Mouse (Mus musculus) thymus, postnatal 10 days (tissue): ENCODE measurements around the gene Nfam1.
"Not testable (repeated sequence)": the region's sequence is repeated elsewhere in the genome, so short reads cannot be mapped to it uniquely, and the experiment has no call there.

Source experiments
- DNase-seq, 2 experiments: peaks; one replicate each; pipeline ENCODE4 v3.0.0; 2021; ENCODE audit warnings: low spot score in 2 of 2

Nfam1 gene

DNA sequence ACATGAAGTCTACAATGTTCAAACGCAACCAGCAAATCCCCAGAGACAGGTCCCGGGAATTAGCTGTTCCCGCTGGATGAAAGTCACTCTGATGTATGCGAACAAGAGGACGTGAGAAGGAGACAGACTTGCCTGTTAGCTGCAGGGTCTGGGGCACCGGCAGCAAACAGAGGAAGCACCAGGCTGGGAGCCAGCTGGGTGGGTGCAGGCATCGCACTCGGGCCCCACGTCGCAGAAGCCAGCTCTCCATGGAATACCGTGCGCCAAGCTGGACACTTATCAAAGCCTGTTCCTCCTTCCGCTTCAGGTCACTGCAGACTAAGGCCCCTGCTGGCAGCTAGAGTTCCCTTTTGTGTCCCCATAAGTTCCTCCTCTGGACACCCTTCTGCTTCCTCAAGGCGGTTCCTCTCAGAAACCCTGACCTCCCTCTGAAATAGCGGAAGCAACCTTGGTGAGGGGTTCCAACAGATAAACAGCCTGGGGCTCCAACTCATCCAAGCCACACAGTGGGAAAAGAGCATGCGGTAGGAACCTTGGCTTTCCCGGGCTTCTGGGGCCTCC lies at the start of gene Nfam1:
TSS of gene Nfam1 (minus strand) at position 326 of the 561 bp plus-strand sequence.
- no peak for DNase-seq

DNA sequence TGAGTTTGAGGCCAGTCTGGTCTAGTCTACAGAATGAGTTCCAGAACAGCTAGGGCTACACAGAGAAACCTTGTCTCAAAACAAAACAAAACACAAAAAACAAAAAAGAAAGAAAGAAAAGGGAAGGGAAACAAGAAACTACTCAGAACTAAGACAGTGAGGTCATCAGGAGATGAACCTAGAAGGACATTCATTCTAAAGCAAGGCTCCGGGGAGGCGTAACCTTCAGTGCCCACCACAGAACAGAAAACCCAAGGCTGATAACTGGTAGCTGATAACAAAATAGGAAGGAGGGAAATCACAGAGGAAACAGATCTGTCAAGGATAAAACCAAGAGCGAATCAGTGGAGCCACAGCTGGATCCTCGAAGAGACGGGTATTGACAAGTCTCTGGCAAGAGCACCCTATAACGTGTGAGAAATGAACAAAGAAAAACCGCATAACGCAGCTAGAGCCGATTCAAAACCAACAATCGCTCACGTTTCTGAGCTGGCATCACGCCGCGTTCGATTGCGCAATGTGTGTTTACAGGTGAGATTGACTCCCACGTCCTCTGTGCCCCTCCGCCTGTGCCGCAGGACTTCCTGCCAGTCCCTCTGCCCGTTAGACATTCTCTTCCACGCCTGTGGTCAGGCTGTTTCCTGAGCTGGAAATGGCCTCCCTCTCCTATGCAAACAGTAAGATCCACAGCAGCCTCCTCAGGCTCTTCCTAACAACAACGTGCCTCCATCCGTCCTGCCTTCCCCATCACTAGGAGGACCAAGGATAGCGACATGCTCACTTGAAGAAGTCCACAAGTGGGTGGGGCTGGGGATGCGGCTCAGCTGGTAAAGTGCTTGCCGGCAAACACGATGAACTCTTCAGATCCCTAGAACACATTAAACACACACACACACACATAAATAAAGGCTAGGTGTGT lies 42.8 kb upstream of the Nfam1 start:
- no peak for DNase-seq

DNA sequence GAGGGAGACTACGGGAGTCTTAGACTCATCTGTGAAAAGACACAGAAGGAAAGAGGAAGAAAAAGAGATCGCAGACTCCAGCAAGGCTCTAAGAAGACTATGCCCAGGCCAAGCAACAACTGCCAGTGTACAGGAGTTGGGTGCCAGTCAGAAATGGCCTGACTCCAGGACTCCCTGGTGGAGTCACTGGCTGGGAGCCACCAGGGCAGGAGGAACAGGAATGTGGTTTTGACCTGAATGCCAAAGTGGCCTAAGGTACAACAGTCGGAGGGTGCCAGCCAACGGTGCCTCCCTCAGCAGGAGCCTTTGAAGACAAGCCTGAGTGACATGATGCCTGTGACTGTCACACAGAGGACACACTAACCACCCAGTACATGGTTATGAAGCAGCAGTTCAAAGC lies 41.1 kb upstream of the Nfam1 start:
- DNase-seq: no peak

DNA sequence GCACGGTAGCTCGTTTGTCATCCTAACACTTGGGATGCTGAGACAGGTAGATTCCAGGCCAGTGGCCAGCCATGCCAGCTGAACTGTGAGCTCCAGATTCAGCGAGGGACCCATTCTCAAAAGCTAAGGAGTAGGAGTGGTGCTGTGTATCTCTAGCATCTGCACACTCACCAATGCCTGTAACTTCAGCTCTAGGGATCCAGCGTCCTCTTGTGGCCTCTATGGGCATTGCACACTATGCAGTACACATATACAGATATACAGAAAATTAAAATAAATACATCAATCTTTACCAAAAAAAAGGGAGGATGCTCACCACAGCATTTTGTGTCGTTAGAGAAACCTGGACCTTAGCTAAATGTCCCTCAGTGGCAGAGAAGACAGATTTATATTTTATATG lies 38.6 kb upstream of the Nfam1 start:
- DNase-seq: no peak

DNA sequence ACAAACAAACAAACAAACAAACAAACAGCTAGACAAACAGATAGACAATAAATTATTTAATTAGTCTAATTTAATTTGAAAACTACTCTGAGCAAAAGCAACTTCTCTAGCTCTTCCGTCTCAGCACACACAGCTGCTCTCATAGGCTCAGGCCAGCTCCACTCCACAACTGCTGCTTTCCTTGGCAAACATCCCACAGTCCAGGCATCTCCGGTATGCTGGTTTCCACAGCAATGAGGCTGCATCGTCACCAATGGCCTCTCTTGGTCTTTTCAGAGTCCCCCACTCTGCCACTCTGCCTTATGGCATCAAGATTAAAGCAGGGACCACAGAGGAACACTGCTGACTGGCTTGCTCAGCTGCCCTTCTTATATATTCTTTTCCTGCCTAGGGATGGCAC lies 37.8 kb upstream of the Nfam1 start:
- no peak for DNase-seq

DNA sequence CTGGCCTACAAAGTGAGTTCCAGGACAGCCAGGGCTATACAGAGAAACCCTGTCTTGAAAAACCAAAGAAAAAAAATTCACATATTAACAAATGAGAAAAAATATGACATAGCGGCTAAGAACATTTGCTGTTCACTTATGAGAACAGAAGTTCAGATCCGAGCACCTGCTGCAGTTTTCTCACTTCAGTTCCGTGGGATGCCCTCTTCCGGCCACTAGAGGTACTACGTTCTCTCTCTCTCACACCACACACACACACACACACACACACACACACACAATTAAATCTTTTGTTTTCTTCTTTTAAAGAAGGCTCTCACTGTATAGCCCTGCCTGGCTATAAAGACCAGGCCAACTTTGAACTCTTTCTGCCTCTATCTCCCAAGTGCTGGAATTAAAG lies 35.2 kb upstream of the Nfam1 start:
- no peak for DNase-seq

DNA sequence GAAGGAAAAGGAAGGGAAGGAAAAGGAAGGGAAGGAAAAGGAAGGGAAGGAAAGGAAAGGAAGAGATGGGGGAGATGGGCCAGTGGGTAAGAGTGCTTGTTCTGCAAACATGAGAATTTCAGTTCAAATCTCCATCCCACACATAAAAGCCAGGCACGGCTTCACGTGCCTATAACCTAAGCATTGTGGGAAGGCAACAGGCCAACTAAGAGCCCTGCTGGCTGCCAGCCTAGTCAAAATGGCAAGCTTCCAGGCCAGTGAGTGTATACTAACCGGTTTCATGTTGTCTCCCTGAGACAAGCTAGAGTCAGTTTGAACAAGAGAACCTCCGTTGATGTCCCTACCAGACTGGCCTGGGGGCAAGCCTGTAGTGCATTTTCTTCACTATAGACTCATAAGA lies 32.4 kb upstream of the Nfam1 start:
- no peak for DNase-seq

DNA sequence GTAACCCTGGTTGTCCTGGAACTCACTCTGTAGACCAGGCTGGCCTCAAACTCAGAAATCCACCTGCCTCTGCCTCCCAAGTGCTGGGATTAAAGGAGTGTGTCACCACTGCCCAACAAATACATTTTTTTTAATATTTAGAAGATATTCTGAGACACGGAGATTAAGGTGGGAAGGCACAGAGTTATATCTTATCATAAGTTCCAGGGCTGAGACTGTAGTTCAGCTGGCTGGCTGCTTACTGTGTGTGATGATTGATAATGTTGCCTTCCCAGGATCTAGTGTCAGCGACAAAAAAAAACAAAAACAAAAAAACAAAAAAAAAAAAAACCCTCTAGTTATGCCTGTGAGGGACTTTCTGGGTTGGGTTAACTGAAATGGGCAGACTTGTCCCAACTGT lies 29.5 kb upstream of the Nfam1 start:
- DNase-seq: not testable (repeated sequence)

DNA sequence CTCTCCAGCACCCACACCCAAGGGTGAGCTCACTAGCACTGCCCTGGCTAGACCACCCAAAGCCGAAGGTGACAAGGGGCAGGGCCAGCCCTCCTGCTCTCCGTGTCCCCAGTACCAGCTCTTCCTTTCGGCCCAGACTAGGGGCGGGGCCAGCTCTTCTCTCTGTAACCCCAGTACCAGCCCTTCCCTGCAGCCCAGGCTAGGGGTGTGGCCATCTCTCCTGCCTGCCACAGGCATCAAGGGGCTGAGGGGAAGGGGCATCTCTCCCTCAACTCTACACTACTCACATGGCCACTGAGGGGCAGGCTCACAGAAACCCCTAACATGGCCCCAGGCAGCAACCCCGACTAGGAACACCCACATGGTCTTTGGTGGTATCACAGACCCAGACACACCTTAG lies 28.6 kb upstream of the Nfam1 start:
- no peak for DNase-seq

DNA sequence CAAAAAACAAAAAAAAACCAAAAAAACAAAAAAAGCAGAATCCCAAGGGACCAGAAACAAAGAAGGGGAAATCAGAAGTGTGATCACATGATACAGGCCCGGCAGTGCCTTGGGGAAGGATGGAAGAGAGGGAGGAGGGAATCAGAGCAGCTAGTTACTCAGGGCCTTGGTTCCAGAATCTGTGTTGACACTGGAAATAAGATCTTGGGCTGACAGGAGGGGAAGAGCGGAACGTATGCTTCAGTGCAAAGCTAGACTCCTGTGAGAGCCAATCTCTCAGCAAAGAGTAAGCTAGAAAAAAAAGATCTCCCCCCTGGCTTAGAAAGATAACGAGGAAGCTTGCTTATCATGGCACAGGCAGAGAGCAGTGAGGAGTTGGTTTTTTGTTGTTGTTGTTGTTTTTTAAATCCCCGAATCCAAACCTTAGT lies 26.1 kb upstream of the Nfam1 start:
- no peak for DNase-seq

DNA sequence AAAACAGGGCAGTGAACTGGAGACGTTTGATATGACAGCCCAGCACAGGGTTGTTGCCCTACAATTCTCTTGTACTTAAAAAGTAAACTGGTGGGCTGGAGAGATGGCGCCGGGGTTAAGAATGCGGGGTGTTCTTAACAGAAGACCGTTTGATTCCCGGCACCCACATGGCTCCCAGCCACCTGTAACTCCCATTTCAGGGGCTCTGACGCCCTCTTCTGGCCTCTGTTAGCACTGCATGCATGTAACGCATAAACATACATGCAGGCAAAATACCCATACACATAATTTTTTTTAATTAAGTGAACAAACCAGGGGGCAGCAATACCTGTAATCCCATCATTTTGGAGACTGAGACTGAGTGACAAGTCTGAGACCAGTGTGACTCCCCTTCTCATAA lies 24.4 kb upstream of the Nfam1 start:
- DNase-seq: no peak

DNA sequence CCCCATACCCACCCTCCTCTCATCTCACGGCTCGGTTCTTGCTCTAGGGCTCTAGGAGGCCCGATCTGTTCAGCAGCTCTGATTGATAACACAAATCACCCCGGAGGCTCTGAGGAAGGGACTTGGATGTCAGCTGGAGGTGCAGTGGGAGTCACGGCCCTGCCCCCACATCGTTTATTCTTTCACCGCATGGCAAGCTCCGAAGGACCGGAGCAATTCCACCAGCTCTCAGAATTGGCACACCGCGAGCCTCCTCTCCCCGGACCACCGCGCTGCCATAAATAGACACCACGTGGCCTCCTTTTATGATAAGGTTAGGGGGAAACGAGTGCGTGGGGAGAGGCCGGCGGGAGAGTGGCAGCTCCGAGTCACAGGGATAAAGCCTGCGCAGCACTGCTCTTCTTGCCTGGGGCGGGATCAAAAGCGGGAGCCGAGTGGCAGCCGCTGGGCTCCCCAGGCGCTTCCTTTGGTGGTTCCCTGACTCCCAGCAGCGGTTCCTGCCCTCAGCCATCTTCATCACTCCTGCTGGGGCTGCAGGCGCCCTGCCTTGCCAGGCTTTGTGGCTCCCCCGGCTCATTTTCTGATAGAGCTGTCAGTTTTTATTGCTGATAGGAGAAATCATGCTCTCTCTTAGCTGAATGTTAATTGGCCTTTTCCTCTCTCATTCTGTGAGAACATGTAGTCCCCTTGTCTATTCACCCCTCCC lies 23.4 kb upstream of the Nfam1 start:
- no peak for DNase-seq

DNA sequence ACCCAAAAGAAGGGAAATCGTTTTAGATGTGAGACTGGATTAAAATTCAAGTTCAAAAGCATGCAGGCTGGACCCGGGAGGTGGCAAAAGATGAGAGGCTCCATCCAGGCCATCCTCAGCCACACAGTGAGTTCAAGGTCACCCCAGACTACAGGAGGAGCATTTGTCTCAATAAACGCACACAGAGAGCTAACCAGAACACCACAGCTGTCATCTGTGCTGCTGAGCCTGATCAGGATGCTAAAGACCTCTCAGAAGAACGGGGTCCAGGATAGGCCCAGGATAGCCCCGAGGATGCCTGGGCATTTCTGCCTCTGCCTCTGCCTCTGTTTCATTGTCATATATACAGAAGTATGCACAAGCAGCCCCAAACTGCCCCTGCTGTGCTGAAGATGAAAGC lies 22.5 kb upstream of the Nfam1 start:
- no peak for DNase-seq

DNA sequence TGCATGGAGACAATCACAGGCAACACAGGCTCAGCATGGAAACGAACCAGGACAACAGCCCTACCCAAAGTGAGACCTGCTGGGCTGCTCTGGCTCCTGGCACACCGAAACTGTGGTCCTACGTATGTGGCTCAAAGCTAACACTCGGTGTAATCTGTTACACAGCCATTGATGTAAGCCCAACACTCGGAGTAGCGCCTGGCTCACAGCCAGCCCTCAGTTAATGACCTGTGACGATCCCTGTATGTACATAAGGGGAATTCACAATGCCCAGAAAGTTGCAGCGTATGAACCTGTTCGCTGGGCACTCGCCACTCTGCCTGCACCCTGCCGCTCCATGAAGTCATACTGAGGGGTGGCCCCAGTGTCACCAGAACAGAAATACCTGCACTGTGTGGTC lies 20.2 kb upstream of the Nfam1 start:
- DNase-seq: no peak

DNA sequence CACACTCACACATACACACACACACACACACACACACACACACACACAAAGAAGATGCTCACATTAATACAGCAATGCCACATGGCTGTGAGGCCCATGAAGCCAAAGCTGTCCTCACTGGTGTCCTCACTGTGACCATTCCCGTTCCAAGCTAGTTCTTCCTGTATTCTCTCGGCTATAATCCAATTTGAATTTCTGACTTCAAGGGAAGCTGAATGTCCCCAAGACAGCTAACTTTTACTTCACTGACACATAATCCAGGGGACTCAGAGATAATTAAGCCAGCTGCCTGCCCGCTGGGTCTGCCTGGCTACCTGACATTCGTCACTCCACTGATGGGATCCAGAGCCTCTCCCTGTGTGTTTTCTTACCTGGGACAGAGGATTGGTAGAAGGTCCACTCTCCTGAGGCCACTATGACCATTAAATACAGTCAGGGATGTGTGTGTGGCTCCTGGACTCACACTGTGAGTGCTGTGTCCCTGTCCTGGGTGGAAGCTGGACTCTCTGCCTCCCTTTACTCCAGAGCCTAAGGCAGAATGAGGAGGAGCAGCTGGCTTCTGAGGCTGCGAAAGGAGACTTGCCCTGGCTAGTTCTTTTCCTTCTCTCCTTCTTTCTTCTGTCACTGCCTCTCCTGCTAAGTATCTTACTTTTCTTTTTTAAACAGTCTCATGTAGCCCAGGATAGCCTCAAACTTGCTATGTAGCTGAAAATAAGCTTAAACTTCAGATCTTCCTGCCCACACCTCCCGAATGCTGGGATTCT lies 19.4 kb upstream of the Nfam1 start:
- no peak for DNase-seq

DNA sequence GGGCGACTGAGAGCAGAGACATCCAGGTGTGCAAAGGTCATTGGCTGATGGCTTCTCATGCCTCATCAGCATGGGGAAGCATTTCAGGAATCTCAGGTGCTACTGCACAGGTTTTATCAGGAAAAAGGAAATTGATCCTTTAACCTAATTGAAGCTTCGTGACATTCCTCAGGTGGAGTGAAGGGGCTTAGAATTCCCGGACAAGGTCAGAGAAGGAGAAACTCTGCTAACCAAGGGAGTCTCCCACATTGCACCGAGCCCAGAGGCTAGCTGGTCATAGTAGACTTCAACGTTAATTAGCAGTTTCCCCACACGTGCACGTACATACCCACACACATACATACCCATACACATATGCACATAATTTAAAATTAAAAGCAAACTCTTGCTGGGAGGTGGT lies 13.6 kb upstream of the Nfam1 start:
- DNase-seq: no peak

DNA sequence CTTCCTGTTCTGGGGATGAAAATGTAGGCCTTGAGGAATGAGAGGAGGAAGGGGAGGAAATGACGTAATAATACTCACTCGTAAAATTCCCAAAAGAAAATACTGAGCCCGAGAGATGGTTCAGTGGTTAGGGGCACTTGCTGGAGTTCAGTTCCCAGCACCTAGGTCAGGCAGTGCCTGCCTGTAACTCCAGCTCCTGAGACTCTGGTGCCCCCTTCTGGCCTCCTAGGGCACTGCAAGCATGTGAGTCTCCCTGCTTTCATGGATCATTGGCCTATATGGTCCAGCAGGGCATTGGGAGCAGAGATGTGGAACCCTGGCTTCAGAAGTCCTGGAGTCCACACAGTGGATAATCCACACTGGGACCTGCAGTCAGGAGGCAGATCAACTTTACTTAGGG lies 13.2 kb upstream of the Nfam1 start:
- DNase-seq: no peak

DNA sequence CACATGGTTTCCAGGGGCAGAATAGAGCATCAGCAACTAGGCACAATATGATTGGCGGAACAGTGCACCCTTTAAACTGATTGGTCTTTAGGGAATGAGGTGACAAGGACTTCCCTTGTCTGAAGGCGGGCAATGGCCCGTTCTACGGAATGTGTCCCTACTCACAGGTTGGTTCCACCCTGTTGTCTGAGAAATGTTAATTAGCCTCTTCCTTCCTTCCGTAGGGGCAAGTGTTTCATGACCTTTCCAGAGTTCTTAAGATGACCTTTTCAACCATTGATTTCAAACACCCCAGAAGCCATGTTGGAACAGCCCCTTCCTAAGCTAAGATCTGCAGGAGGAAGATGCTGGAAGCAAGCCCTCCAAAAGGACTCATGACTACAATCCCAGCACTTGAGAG lies 12.5 kb upstream of the Nfam1 start:
- not testable (repeated sequence) for DNase-seq

DNA sequence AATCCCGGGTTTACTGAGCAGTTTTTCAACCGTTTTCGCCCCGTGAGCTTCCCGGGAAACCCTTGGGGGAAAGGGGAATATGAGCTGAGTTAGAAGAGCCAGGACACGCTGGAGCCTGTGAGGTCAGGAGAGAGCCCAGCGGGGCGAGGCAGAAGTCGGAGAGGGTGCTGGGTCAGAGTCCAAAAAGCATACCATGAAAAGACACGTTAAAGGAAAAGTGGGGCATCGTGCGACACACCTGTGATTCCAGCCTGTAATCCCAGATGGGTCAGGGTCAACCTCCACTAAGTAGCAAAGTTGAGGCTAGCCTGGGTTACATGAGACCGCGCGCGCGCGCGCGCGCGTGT lies 10.2 kb upstream of the Nfam1 start:
- no peak for DNase-seq

DNA sequence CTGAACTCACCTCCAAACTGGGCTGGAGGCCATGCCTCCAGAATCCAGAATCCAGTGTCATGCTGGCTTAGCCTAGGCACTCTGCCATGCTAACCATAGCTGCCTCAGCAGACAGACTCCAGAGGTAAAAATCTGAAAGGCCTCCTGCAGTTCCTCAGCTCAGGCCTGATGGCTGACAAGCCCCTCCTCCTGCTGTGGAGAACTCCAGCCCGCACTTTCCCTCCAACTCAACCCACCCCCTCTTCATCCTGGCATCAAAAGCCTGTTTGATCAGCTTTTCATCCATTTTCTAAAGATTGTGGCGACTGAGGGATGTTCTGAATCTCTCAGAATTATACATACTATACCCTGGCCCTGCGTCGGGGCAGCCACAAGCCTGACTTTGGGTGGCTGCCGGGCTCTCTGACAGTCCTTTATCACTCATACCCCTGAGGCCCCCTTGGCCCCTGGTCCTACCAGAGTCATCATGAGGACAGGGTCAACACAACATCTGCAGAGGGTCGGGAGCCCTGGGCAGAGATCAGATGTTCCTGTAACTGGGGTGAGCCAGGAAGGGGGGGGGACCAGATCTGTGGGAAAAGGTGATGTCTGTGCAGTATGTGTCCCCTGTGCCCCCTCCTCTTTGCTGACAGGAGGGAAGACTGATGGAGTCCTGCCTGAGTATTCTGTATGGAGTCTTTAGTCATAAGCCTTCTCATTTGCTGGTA lies 9.7 kb upstream of the Nfam1 start:
- peak in 1 of 2 experiments; percentile 51 for DNase-seq

DNA sequence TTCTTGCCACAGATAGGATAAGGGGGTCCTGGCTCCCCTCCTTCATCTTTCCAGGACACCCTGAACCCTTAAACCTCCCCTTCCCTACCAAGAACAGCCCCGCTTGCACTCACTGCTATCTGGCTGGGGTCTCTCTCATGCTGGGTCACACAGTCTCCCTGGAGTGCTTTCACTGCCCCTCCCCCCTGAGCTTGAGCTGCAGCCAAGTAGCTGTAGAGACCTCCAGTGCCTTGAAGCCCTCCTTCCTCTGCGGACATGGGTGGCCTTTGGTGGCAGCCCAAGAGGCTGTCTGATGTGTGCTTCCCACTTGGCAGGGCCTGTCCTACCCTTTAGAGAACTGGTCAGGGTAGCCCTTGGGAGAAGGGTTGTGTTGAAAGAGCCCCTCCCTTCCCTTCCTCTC lies 7.0 kb upstream of the Nfam1 start:
- DNase-seq: no peak

DNA sequence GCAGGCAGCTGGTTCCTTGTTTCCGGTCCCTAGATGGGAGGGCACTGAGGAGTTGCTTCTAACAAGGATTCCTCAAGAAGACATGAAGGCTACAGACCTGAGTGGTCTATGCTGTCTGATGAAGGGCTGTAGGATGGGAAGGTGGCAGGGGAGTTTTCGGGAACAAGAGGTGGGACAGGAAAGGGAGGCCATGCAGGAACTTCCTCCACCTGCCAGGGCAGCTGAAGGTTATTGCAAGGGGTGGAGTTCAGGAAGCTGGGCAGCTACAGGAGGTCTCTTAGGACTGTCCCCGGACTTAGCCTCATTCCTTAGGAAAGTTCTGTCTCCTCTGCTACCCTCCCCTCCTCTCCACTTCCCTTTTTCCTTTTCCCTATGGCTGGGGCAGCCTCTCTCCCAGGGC lies 5.7 kb upstream of the Nfam1 start:
- DNase-seq: no peak
